Comparison of ENCODE assay signal across 8 mouse cellular contexts in the genomic region with DNA sequence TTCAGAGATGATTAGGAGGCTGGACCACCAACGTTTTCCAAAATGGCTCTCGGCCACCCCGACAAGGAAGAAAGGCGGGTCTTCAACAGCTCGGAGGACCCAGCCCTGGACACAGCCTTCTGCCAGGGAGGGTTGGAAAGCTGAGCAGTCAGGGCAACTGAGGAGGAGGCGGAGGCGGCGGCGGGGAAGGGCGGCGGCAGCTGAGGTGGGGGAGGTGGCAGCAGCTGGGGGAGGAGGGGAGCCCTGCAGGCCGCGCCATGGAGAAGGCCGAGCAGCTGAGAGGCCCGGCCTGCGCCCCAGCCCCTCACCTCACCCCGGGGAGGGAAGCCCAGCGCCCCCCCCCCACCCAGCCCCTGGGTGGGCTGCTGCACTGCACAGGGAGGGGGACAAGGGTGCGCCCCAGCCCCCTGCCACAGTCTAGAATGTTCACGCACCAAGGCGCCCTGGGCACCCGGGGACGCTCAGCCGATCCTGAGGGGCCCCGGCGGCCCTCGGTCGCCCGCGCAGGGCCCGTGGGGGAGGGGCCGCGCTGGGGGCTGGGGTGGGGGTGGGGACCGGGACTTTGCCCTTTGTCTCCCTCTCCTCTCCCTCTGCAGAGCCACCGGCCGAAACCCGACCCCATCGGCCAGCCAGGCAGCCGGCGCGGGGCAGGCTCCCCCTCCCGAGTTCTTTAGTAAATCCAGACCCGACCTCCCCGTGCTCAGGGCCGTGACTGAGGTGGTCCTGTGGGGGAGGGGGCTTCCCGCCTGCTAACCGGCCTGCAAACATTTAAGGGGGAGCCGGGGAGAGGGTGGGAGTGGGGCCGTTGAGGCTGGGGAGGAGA. TPM values are rescaled to one million over a fixed set of nuclear protein-coding genes. Genes with fewer than 3 reads are reported as not detected.
A peak's percentile ranks its signal among the peaks of the same experiment; 100 is the strongest.
DNase-seq lines count a peak whose midpoint lies in the region; ATAC-seq and TF ChIP-seq lines count a peak whose summit lies in the region.
"Had no signal": no experiment of that assay in that cellular context is flagged by ENCODE, and none has a peak within 500 bp of the region (broad histone marks: within the 10 kb centered on the region; RNA-seq: fewer than 3 reads in every experiment).

No protein-coding gene starts in this region.

- TF ChIP-seq EP300 in liver, embryonic 14.5 days (IDR thresholded peaks at IDR 0.05; ENCODE audit: low read depth): no peak

- peak; percentile 9 to 14 for DNase-seq in left cerebral cortex, postnatal 14 days (ENCODE audit: low spot score in 2 of 2)
- DNase-seq in left cerebral cortex, adult 18-20 months (ENCODE audit: low spot score in 2 of 2): no peak
- DNase-seq in embryonic facial prominence, embryonic 10.5 days (ENCODE audit: low spot score): peak; percentile 98
- DNase-seq in heart, postnatal 14 days: peak; percentile 25 to 55
- DNase-seq in liver, embryonic 14.5 days (ENCODE audit: low read depth in 3 of 3, low spot score in 3 of 3): no peak
- DNase-seq in layer of hippocampus, adult 11-12 months (ENCODE audit: low spot score): no peak

- intact Hi-C loops in left cerebral cortex, postnatal 14 days (cut with DNase I): no loop called here
- intact Hi-C loops in heart, postnatal 14 days (cut with DNase I): no loop called here

- peaks cover 69% of the 10 kb centered on the region for H3K36me3 ChIP-seq in embryonic facial prominence, embryonic 10.5 days (replicated peaks)
- H3K36me3 ChIP-seq in liver, embryonic 14.5 days (replicated peaks; ENCODE audit: control insufficient read depth, insufficient read depth, low read depth): no peaks in the 10 kb centered on the region
- no peaks in the 10 kb centered on the region for H3K36me3 ChIP-seq in testis, adult 2 months (ENCODE audit: control insufficient read depth, insufficient read depth, low read length)

- H3K4me2 ChIP-seq in liver, embryonic 14.5 days (ENCODE audit: low read depth): peak overlapping the region; percentile 59

- peak; percentile 69 for ATAC-seq in liver, embryonic 14.5 days (ENCODE audit: insufficient read depth)

- peak overlapping the region; percentile 99 for H3K27ac ChIP-seq in embryonic facial prominence, embryonic 10.5 days (replicated peaks)
- H3K27ac ChIP-seq in liver, embryonic 14.5 days: no peak overlapping the region
- peak overlapping the region; percentile 69 for H3K27ac ChIP-seq in testis, adult 2 months (ENCODE audit: control insufficient read depth, insufficient read depth, low read depth, low read length)

- no peaks in the 10 kb centered on the region for H3K27me3 ChIP-seq in embryonic facial prominence, embryonic 10.5 days (replicated peaks; ENCODE audit: low read depth, poor library complexity, severe bottlenecking)
- H3K27me3 ChIP-seq in liver, embryonic 14.5 days (ENCODE audit: control insufficient read depth, insufficient read depth, low read length): no peaks in the 10 kb centered on the region
- H3K27me3 ChIP-seq in testis, adult 2 months (ENCODE audit: control insufficient read depth, insufficient read depth, low read length): no peaks in the 10 kb centered on the region

- 2% methylated on average over 47 of the region's 49 CpGs for WGBS in embryonic facial prominence, embryonic 10.5 days
- 40% methylated on average over 47 of the region's 49 CpGs for WGBS in liver, embryonic 14.5 days (ENCODE audit: insufficient replicate concordance)

- no peak for TF ChIP-seq CTCF in liver, embryonic 14.5 days (IDR thresholded peaks at IDR 0.05; ENCODE audit: low read depth)
- TF ChIP-seq CTCF in testis, adult 2 months (IDR thresholded peaks at IDR 0.05; ENCODE audit: control insufficient read depth, insufficient read depth, insufficient replicate concordance, low read depth, low read length): no peak

- peaks cover 78% of the 10 kb centered on the region for H3K4me1 ChIP-seq in embryonic facial prominence, embryonic 10.5 days
- H3K4me1 ChIP-seq in liver, embryonic 14.5 days (replicated peaks; ENCODE audit: control insufficient read depth in 2 of 2, insufficient read depth in 2 of 2, low read length in 1 of 2): peaks cover 17 to 46% of the 10 kb centered on the region in 2 experiments
- H3K4me1 ChIP-seq in testis, adult 2 months (ENCODE audit: control insufficient read depth, insufficient read depth, low read length): peaks cover 7% of the 10 kb centered on the region
- H3K4me1 ChIP-seq: megakaryocyte, embryonic 14.5 days had no signal

- H3K9ac ChIP-seq in liver, embryonic 14.5 days (replicated peaks): no peak overlapping the region; the same call in 1 of the 2 replicates

- TF ChIP-seq POLR2A in testis, adult 2 months (IDR thresholded peaks at IDR 0.05; ENCODE audit: control insufficient read depth, low read depth, low read length): no peak

- peak overlapping the region; percentile 65 for H3K4me3 ChIP-seq in embryonic facial prominence, embryonic 10.5 days
- peak overlapping the region; percentile 18 to 39; a peak in 3 of 4 replicates for H3K4me3 ChIP-seq in liver, embryonic 14.5 days (ENCODE audit: insufficient read depth in 1 of 2, low read depth in 2 of 2, low read length in 2 of 2)
- peak overlapping the region; percentile 71 for H3K4me3 ChIP-seq in testis, adult 2 months (ENCODE audit: control insufficient read depth, low read depth, low read length)
- H3K4me3 ChIP-seq: megakaryocyte, embryonic 14.5 days had no signal

- peaks cover 7% of the 10 kb centered on the region for H3K9me3 ChIP-seq in embryonic facial prominence, embryonic 10.5 days
- H3K9me3 ChIP-seq in liver, embryonic 14.5 days (ENCODE audit: control insufficient read depth, low read length): no peaks in the 10 kb centered on the region

RNA-seq across cellular contexts. Expression of a gene that starts 14.6 kb away (rescaled TPM):
- under 1 TPM; 0.17 to 0.31 TPM for total RNA-seq in left cerebral cortex, postnatal 14 days (2021)
- total RNA-seq in left cerebral cortex, adult 18-20 months (2021): under 1 TPM in 1 of 2 experiments, not detected in 1; 0.37 TPM
- 173 and 197 TPM in 2 replicates for polyA plus RNA-seq in embryonic facial prominence, embryonic 10.5 days (2016; fragmentation: Nextera tagmentation; extraction: Ambion mirVana)
- under 1 TPM; 0.46 to 0.76 TPM for total RNA-seq in heart, postnatal 14 days (2021)
- polyA plus RNA-seq in liver, embryonic 14.5 days (2012; rRNA removed): 3.0 and 4.1 TPM in 2 replicates
- 7.1 and 7.6 TPM in 2 replicates for polyA plus RNA-seq in liver, embryonic 14.5 days (2014; fragmentation: Nextera tagmentation; extraction: Ambion mirVana)
- 6.5 and 8.1 TPM in 2 replicates for polyA plus RNA-seq in testis, adult 2 months (2012; rRNA removed)

RNA-seq across cellular contexts. Expression of a gene that starts 33.2 kb away (rescaled TPM):
- not detected for total RNA-seq in left cerebral cortex, postnatal 14 days (2021)
- total RNA-seq in left cerebral cortex, adult 18-20 months (2021): not detected
- not detected in 2 replicates for polyA plus RNA-seq in embryonic facial prominence, embryonic 10.5 days (2016; fragmentation: Nextera tagmentation; extraction: Ambion mirVana)
- not detected for total RNA-seq in heart, postnatal 14 days (2021)
- 0.09 TPM in 1 of 2 replicates, not detected in the other for polyA plus RNA-seq in liver, embryonic 14.5 days (2012; rRNA removed)
- polyA plus RNA-seq in liver, embryonic 14.5 days (2014; fragmentation: Nextera tagmentation; extraction: Ambion mirVana): not detected in 2 replicates
- polyA plus RNA-seq in testis, adult 2 months (2012; rRNA removed): 2.2 and 2.6 TPM in 2 replicates

RNA-seq across cellular contexts. Expression of a gene that starts 43.6 kb away (rescaled TPM):
- total RNA-seq in left cerebral cortex, postnatal 14 days (2021): 10 to 100 TPM; 87.6 to 90.0 TPM
- 100 to 1,000 TPM; 104 to 106 TPM for total RNA-seq in left cerebral cortex, adult 18-20 months (2021)
- polyA plus RNA-seq in embryonic facial prominence, embryonic 10.5 days (2016; fragmentation: Nextera tagmentation; extraction: Ambion mirVana): 106 and 107 TPM in 2 replicates
- 10 to 100 TPM; 45.8 to 51.2 TPM for total RNA-seq in heart, postnatal 14 days (2021)
- polyA plus RNA-seq in liver, embryonic 14.5 days (2012; rRNA removed): 18.5 and 28.2 TPM in 2 replicates
- 28.9 and 30.0 TPM in 2 replicates for polyA plus RNA-seq in liver, embryonic 14.5 days (2014; fragmentation: Nextera tagmentation; extraction: Ambion mirVana)
- 51.8 and 56.4 TPM in 2 replicates for polyA plus RNA-seq in testis, adult 2 months (2012; rRNA removed)

Comparison
In these comparisons a context has a peak if more than half of its experiments do, and no peak if none do; other contexts are left out.
1. DNase-seq: peak in left cerebral cortex, postnatal 14 days (2 of 2), embryonic facial prominence, embryonic 10.5 days (single experiment) and heart, postnatal 14 days (2 of 2); none in left cerebral cortex, adult 18-20 months (0 of 2), liver, embryonic 14.5 days (0 of 3) and layer of hippocampus, adult 11-12 months (single experiment).
2. Peak in every context shown above with its lines, with median percentiles within 50 percentile points of each other: H3K4me3 ChIP-seq.